Mouse (Mus musculus): Measurements from ENCODE around the gene Acot13. TPM values are rescaled to one million over a fixed set of nuclear protein-coding genes. Genes with fewer than 3 reads are reported as not detected.
"Not testable (repeated sequence)": the region's sequence is repeated elsewhere in the genome, so short reads cannot be mapped to it uniquely, and the experiment has no call there.

Acot13 gene
- polyA plus RNA-seq, 1 experiment, result 51.5 TPM

GRCm38 (mm10) chr13:24851989-24852388 is 20.6 kb upstream of the Acot13 start:
- Histone ChIP-seq H3K27me3 (ENCODE audit: control insufficient read depth, insufficient read depth, low read length) (no peaks in the 10 kb centered on the region), H3K4me1 (replicated peaks; ENCODE audit: control insufficient read depth, insufficient read depth, low read length) (no peaks in the 10 kb centered on the region), H3K36me3 (ENCODE audit: control insufficient read depth, insufficient read depth, low read length) (no peaks in the 10 kb centered on the region), H3K27ac (ENCODE audit: control insufficient read depth, insufficient read depth, low read length) (no peak overlapping the region), H3K4me3 (ENCODE audit: control insufficient read depth, insufficient read depth, low read length) (no peak overlapping the region)
- no peak for TF ChIP-seq CTCF (IDR thresholded peaks at IDR 0.05; ENCODE audit: borderline replicate concordance, control insufficient read depth, extremely low read depth, insufficient read depth, low read length, poor library complexity)
- no peak for TF ChIP-seq POLR2A (IDR thresholded peaks at IDR 0.05; ENCODE audit: control insufficient read depth, extremely low read depth, insufficient read depth, low read length, poor library complexity)
- 96% methylated on average over 2 of the region's 2 CpGs for WGBS
- no peak for DNase-seq

DNA sequence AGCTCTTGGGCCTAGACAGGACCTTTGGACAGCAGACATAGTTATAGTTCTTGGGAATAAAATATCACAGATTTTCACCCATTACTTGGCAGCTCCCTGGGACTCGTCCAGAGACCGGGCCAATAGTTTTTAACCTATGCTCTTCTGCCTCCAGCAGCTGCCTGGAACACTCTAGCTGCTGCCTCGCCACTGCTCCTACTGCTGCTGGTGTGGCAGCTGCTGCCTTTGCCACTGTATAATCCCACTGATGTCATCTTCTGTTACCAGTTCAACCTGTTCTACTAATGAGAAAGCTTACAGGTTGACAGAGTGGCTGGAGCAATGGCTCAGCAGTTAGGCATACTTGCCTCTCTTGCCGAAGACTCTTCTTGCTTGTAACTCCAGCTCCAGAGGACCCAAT is 18.0 kb upstream of the Acot13 start:
- 96% methylated on average over 4 of the region's 4 CpGs for WGBS

GRCm38 (mm10) chr13:24844983-24845955 is 13.9 kb upstream of the Acot13 start, which contains the start of gene D130043K22Rik:
TSS of gene D130043K22Rik (plus strand) at chr13:24845135.
- Histone ChIP-seq H3K36me3 (ENCODE audit: control insufficient read depth, insufficient read depth, low read length) (peaks cover 15% of the 10 kb centered on the region), H3K4me1 (replicated peaks; ENCODE audit: control insufficient read depth, insufficient read depth, low read length) (peaks cover 6% of the 10 kb centered on the region), H3K27ac (ENCODE audit: control insufficient read depth, insufficient read depth, low read length) (no peak within 1 kb of the TSS), H3K4me3 (ENCODE audit: control insufficient read depth, insufficient read depth, low read length) (no peak within 1 kb of the TSS; the same call in 1 of the 2 replicates), H3K27me3 (ENCODE audit: control insufficient read depth, insufficient read depth, low read length) (no peaks in the 10 kb centered on the region)
- DNase-seq, result peak; percentile 37
- TF ChIP-seq POLR2A (IDR thresholded peaks at IDR 0.05; ENCODE audit: control insufficient read depth, extremely low read depth, insufficient read depth, low read length, poor library complexity) (no peak), CTCF (IDR thresholded peaks at IDR 0.05; ENCODE audit: borderline replicate concordance, control insufficient read depth, extremely low read depth, insufficient read depth, low read length, poor library complexity) (no peak)
- 22% methylated on average over 40 of the region's 40 CpGs for WGBS

More for the DNA sequence above, 18.0 kb upstream of the Acot13 start:
- no peak for DNase-seq
- H3K27ac ChIP-seq (ENCODE audit: control insufficient read depth, insufficient read depth, low read length), result no peak overlapping the region
- no peaks in the 10 kb centered on the region for H3K27me3 ChIP-seq (ENCODE audit: control insufficient read depth, insufficient read depth, low read length)
- TF ChIP-seq POLR2A (IDR thresholded peaks at IDR 0.05; ENCODE audit: control insufficient read depth, extremely low read depth, insufficient read depth, low read length, poor library complexity) (no peak), CTCF (IDR thresholded peaks at IDR 0.05; ENCODE audit: borderline replicate concordance, control insufficient read depth, extremely low read depth, insufficient read depth, low read length, poor library complexity) (no peak)
- H3K4me3 ChIP-seq (ENCODE audit: control insufficient read depth, insufficient read depth, low read length), result no peak overlapping the region
- H3K4me1 ChIP-seq (replicated peaks; ENCODE audit: control insufficient read depth, insufficient read depth, low read length), result peaks cover 6% of the 10 kb centered on the region
- H3K36me3 ChIP-seq (ENCODE audit: control insufficient read depth, insufficient read depth, low read length), result no peaks in the 10 kb centered on the region

- 96% methylated on average over 3 of the region's 3 CpGs for WGBS
- Histone ChIP-seq H3K4me1 (replicated peaks; ENCODE audit: control insufficient read depth, insufficient read depth, low read length) (peaks cover 6% of the 10 kb centered on the region), H3K27me3 (ENCODE audit: control insufficient read depth, insufficient read depth, low read length) (no peaks in the 10 kb centered on the region), H3K4me3 (ENCODE audit: control insufficient read depth, insufficient read depth, low read length) (no peak overlapping the region), H3K36me3 (ENCODE audit: control insufficient read depth, insufficient read depth, low read length) (peaks cover 26% of the 10 kb centered on the region), H3K27ac (ENCODE audit: control insufficient read depth, insufficient read depth, low read length) (no peak overlapping the region)
- no peak for TF ChIP-seq CTCF (IDR thresholded peaks at IDR 0.05; ENCODE audit: borderline replicate concordance, control insufficient read depth, extremely low read depth, insufficient read depth, low read length, poor library complexity)
- TF ChIP-seq POLR2A (IDR thresholded peaks at IDR 0.05; ENCODE audit: control insufficient read depth, extremely low read depth, insufficient read depth, low read length, poor library complexity), result no peak
- no peak for DNase-seq
Observed at GRCm38 (mm10) chr13:24841702-24842101, 10.4 kb upstream of the Acot13 start.

DNA sequence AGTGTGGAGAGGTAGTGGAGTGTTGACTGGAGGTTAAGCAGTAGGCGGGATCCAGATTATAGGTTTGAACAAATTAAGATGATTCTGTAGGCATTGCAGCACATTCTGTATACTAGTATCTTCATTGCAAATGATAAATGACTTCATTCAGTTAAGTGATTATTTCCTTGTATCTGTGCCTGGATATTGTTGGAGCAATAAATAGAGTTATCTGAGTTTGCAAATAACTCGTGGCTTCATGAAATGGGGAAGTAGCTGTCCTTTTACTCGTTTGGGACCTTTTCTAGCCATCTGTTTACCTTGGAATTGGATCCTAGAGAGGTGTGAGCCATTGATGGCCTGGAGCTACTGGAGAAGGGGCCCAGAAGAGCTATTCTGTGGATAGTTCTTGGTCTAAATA is 8.5 kb upstream of the Acot13 start:
- TF ChIP-seq POLR2A (IDR thresholded peaks at IDR 0.05; ENCODE audit: control insufficient read depth, extremely low read depth, insufficient read depth, low read length, poor library complexity) (no peak), CTCF (IDR thresholded peaks at IDR 0.05; ENCODE audit: borderline replicate concordance, control insufficient read depth, extremely low read depth, insufficient read depth, low read length, poor library complexity) (no peak)
- Histone ChIP-seq H3K27ac (ENCODE audit: control insufficient read depth, insufficient read depth, low read length) (no peak overlapping the region), H3K27me3 (ENCODE audit: control insufficient read depth, insufficient read depth, low read length) (no peaks in the 10 kb centered on the region), H3K4me3 (ENCODE audit: control insufficient read depth, insufficient read depth, low read length) (no peak overlapping the region), H3K36me3 (ENCODE audit: control insufficient read depth, insufficient read depth, low read length) (peaks cover 26% of the 10 kb centered on the region), H3K4me1 (replicated peaks; ENCODE audit: control insufficient read depth, insufficient read depth, low read length) (peaks cover 1% of the 10 kb centered on the region)
- WGBS, result 66% methylated on average over 3 of the region's 3 CpGs
- DNase-seq, result no peak

GRCm38 (mm10) chr13:24837765-24838164 is 6.4 kb upstream of the Acot13 start:
- not testable (repeated sequence) for H3K27me3 ChIP-seq (ENCODE audit: control insufficient read depth, insufficient read depth, low read length)

More at GRCm38 (mm10) chr13:24837765-24838164, 6.4 kb upstream of the Acot13 start:
- peaks cover 26% of the 10 kb centered on the region for H3K36me3 ChIP-seq (ENCODE audit: control insufficient read depth, insufficient read depth, low read length)
- 93% methylated on average over 8 of the region's 8 CpGs for WGBS
- H3K4me3 ChIP-seq (ENCODE audit: control insufficient read depth, insufficient read depth, low read length); H3K27ac ChIP-seq (ENCODE audit: control insufficient read depth, insufficient read depth, low read length); H3K4me1 ChIP-seq (replicated peaks; ENCODE audit: control insufficient read depth, insufficient read depth, low read length); DNase-seq: not testable (repeated sequence)
